Mouse (Mus musculus): ENCODE results near the gene Dedd. TPM values are rescaled to one million over a fixed set of nuclear protein-coding genes. Genes with fewer than 3 reads are reported as not detected.
"Not testable (repeated sequence)": the region's sequence is repeated elsewhere in the genome, so short reads cannot be mapped to it uniquely, and the experiment has no call there.

The Dedd gene
- total and polyA plus RNA-seq, 2 experiments from 2014 or later, result 31.1 to 44.6 TPM

DNA sequence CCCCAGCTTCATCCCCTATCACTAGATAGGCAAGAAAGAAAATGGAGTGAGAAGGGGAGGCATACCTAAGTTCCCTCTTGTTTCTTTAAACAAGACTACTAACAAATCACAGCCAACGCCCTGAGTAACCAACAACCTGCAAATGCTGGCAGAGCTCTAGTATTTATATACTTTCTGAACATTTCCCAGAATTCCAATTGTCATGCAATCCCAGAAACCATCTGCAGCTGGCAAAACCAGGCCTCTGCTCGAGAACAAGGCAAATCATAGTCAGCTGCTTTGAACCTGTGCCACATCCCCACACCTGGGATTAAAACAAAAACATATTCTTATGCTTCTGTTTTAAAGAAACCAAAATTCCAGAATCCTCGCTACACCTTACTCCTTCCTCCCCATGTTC is 35.6 kb upstream of the Dedd start:
- Histone ChIP-seq H3K9ac (peak overlapping the region; percentile 87; the same call in 1 of the 2 replicates), H3K4me2 (ENCODE audit: low read depth) (peak overlapping the region; percentile 53), H3K27ac (ENCODE audit: low read depth, low read length) (peak overlapping the region; percentile 94; the same call in 1 of the 2 replicates), H3K9me3 (ENCODE audit: low read length) (no peaks in the 10 kb centered on the region), H3K4me1 (ENCODE audit: insufficient read depth) (peaks cover 8% of the 10 kb centered on the region), H3K4me3 (ENCODE audit: low read depth, low read length) (peak overlapping the region; percentile 63; the same call in 1 of the 2 replicates), H3K36me3 (ENCODE audit: insufficient read depth) (peaks cover 13% of the 10 kb centered on the region), H3K27me3 (ENCODE audit: insufficient read depth, low read length) (peaks cover 6% of the 10 kb centered on the region; the same call in 1 of the 2 replicates)
- TF ChIP-seq CTCF (IDR thresholded peaks at IDR 0.05; ENCODE audit: low read depth), result no peak
- 79% methylated on average over 3 of the region's 3 CpGs for WGBS
- DNase-seq (no peak), ATAC-seq (no peak)

DNA sequence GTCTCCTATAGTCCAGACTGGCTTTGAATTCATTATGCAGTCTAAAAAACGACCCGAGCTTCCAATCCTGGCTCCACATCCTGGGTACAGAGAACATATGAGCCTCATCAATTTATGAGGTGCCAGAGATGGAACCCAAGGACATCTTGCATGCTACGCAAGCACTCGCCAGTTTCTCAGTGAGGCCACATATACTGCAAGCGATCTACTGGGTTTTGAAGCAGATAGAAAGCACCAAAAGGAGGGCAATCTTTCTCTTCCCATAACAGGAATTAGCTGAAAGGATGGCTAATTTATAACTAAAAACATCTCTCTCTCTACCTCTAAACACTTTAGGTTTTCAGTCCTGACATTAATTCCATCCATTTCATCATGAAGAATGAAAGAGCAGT is 35.0 kb upstream of the Dedd start:
- H3K27ac ChIP-seq (ENCODE audit: low read depth, low read length), result peak overlapping the region; percentile 94
- H3K9me3 ChIP-seq (ENCODE audit: low read length), result no peaks in the 10 kb centered on the region
- DNase-seq (no peak), ATAC-seq (peak; percentile 30; the same call in 1 of the 2 replicates)
- no peak for TF ChIP-seq CTCF (IDR thresholded peaks at IDR 0.05; ENCODE audit: low read depth)
- H3K36me3 ChIP-seq (ENCODE audit: insufficient read depth), result peaks cover 8% of the 10 kb centered on the region
- peak overlapping the region; percentile 87 for H3K9ac ChIP-seq
- peaks cover 6% of the 10 kb centered on the region; the same call in 1 of the 2 replicates for H3K27me3 ChIP-seq (ENCODE audit: insufficient read depth, low read length)
- peak overlapping the region; percentile 63 for H3K4me3 ChIP-seq (ENCODE audit: low read depth, low read length)
- peak overlapping the region; percentile 53 for H3K4me2 ChIP-seq (ENCODE audit: low read depth)
- 34% methylated on average over 5 of the region's 5 CpGs for WGBS
- H3K4me1 ChIP-seq (ENCODE audit: insufficient read depth), result peaks cover 8% of the 10 kb centered on the region

DNA sequence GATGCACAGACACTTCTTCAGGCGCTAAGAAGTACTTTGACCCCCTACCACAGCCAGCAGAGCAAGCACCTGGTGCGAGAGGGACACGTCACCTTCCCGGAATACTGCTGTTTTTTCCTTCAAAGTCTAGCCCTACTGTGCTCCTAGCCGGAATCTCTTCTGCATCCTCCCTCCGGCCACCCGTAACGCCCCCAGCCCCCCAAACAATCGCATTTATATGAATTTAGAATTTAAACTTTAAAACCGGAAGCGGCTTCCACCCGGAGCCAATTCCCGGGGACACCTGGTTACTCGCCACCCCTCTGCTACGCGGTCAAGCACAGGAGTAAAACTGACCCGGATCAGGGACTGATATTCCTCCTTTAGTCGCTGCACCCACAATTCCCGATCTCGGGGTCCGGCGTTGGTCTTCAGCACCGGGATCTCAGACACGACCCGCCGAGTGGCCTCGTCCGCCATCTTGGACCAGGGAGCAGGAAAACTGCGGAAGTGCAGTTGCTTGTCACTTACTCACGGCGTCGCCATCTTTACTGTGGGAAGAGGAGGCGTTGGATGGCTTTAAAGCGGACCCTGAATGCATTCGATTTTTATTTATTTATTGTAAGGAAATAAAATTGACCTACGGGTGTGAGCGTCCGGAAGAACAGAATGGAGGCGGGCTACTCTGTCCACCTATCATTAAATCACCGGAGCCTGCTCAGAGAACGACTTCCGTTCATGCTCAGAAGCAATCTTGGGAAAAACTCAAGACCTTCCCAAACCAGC is 34.5 kb upstream of the Dedd start, which contains the start of gene Ufc1:
Gene Ufc1, minus strand, starts transcription at position 727 of the 765 bp plus-strand sequence.
- 1% methylated on average over 42 of the region's 42 CpGs for WGBS
- Histone ChIP-seq H3K9me3 (ENCODE audit: low read length) (no peaks in the 10 kb centered on the region), H3K9ac (peak within 1 kb of the TSS; percentile 87), H3K36me3 (ENCODE audit: insufficient read depth) (peaks cover 4% of the 10 kb centered on the region; the same call in 1 of the 2 replicates), H3K27ac (ENCODE audit: low read depth, low read length) (peak within 1 kb of the TSS; percentile 94), H3K27me3 (ENCODE audit: insufficient read depth, low read length) (peaks cover 6% of the 10 kb centered on the region; the same call in 1 of the 2 replicates), H3K4me1 (ENCODE audit: insufficient read depth) (peaks cover 8% of the 10 kb centered on the region), H3K4me2 (ENCODE audit: low read depth) (peak within 1 kb of the TSS; percentile 53), H3K4me3 (ENCODE audit: low read depth, low read length) (peak within 1 kb of the TSS; percentile 63)
- ATAC-seq, result peak; percentile 89
- peak; percentile 51 for TF ChIP-seq CTCF (IDR thresholded peaks at IDR 0.05; ENCODE audit: low read depth)
- DNase-seq, result peak; percentile 93

- WGBS, result 21% methylated on average over 3 of the region's 3 CpGs
- H3K4me1 ChIP-seq (ENCODE audit: insufficient read depth), result peaks cover 8% of the 10 kb centered on the region
- peak overlapping the region; percentile 43 for H3K4me2 ChIP-seq (ENCODE audit: low read depth)
- peak overlapping the region; percentile 94 for H3K27ac ChIP-seq (ENCODE audit: low read depth, low read length)
- H3K9ac ChIP-seq, result peak overlapping the region; percentile 87
- peak overlapping the region; percentile 63 for H3K4me3 ChIP-seq (ENCODE audit: low read depth, low read length)
- ATAC-seq, result peak; percentile 11
- H3K36me3 ChIP-seq (ENCODE audit: insufficient read depth), result peaks cover under 1% of the 10 kb centered on the region; the same call in 1 of the 2 replicates
- TF ChIP-seq CTCF (IDR thresholded peaks at IDR 0.05; ENCODE audit: low read depth), result no peak
- no peaks in the 10 kb centered on the region for H3K9me3 ChIP-seq (ENCODE audit: low read length)
- DNase-seq, result no peak
- H3K27me3 ChIP-seq (ENCODE audit: insufficient read depth, low read length), result peaks cover 6% of the 10 kb centered on the region; the same call in 1 of the 2 replicates
Measured at GRCm38 (mm10) chr1:171295063-171295402, 33.9 kb upstream of the Dedd start.

GRCm38 (mm10) chr1:171298226-171298625 is 30.7 kb upstream of the Dedd start:
- Histone ChIP-seq H3K4me2 (ENCODE audit: low read depth) (no peak overlapping the region), H3K9me3 (ENCODE audit: low read length) (no peaks in the 10 kb centered on the region), H3K27me3 (ENCODE audit: insufficient read depth, low read length) (peaks cover 6% of the 10 kb centered on the region; the same call in 1 of the 2 replicates), H3K36me3 (ENCODE audit: insufficient read depth) (no peaks in the 10 kb centered on the region), H3K4me1 (ENCODE audit: insufficient read depth) (peaks cover 7% of the 10 kb centered on the region), H3K9ac (no peak overlapping the region), H3K4me3 (ENCODE audit: low read depth, low read length) (no peak overlapping the region), H3K27ac (ENCODE audit: low read depth, low read length) (no peak overlapping the region)
- ATAC-seq (no peak), DNase-seq (no peak)
- no peak for TF ChIP-seq CTCF (IDR thresholded peaks at IDR 0.05; ENCODE audit: low read depth)
- 64% methylated on average over 3 of the region's 3 CpGs for WGBS

GRCm38 (mm10) chr1:171306157-171306556 is 22.8 kb upstream of the Dedd start:
- 69% methylated on average over 5 of the region's 5 CpGs for WGBS
- H3K36me3 ChIP-seq (ENCODE audit: insufficient read depth); H3K27me3 ChIP-seq (ENCODE audit: insufficient read depth, low read length); ATAC-seq; H3K9me3 ChIP-seq (ENCODE audit: low read length); H3K4me3 ChIP-seq (ENCODE audit: low read depth, low read length); H3K4me1 ChIP-seq (ENCODE audit: insufficient read depth); H3K9ac ChIP-seq; DNase-seq; H3K4me2 ChIP-seq (ENCODE audit: low read depth); H3K27ac ChIP-seq (ENCODE audit: low read depth, low read length): not testable (repeated sequence)

DNA sequence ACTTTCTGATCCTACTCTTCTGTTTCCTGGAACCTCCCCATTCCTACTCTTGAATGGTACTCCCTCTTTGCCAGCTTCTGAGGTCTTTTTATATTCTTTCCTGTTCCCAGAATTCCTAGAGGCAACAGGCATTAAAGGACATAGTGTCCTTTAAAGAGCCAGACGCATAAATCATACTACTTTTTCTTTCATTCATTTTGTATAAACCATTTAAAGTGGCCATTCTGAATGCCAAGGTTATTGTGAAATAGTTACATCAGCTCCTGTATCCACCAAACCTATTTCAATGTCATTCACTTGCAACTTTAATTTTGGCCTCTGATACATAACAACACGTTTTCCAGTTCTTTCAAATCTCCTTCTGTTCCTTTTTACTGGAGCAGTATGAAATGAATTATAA is 19.6 kb upstream of the Dedd start:
- no peak overlapping the region for H3K9ac ChIP-seq
- H3K27me3 ChIP-seq (ENCODE audit: insufficient read depth, low read length), result no peaks in the 10 kb centered on the region
- H3K4me3 ChIP-seq (ENCODE audit: low read depth, low read length), result no peak overlapping the region
- H3K36me3 ChIP-seq (ENCODE audit: insufficient read depth), result no peaks in the 10 kb centered on the region
- no peaks in the 10 kb centered on the region for H3K4me1 ChIP-seq (ENCODE audit: insufficient read depth)
- ATAC-seq (no peak), DNase-seq (no peak)
- TF ChIP-seq CTCF (IDR thresholded peaks at IDR 0.05; ENCODE audit: low read depth), result no peak
- WGBS, result 60% methylated on average over 2 of the region's 2 CpGs
- H3K27ac ChIP-seq (ENCODE audit: low read depth, low read length), result no peak overlapping the region
- no peak overlapping the region for H3K4me2 ChIP-seq (ENCODE audit: low read depth)
- H3K9me3 ChIP-seq (ENCODE audit: low read length), result no peaks in the 10 kb centered on the region
